In genomic region chr15:89088607-89089247, GRCm38 (mm10) we compare ENCODE assay signal across 7 mouse cellular contexts. TPM values are rescaled to one million over a fixed set of nuclear protein-coding genes. Genes with fewer than 3 reads are reported as not detected.
DNase-seq lines count a peak whose midpoint lies in the region; ATAC-seq lines count a peak whose summit lies in the region.

TSS of gene Selenoo (plus strand) at chr15:89089084.

- peak; percentile 90 for ATAC-seq in granulocyte monocyte progenitor cell, adult 5-6 weeks (replicated peaks; ENCODE audit: poor library complexity, severe bottlenecking)
- peak; percentile 94 for ATAC-seq in midbrain, embryonic 13.5 days

- peaks cover 27% of the 10 kb centered on the region for H3K4me1 ChIP-seq in embryonic facial prominence, embryonic 10.5 days
- H3K4me1 ChIP-seq in limb, embryonic 10.5 days = peaks cover 26% of the 10 kb centered on the region
- H3K4me1 ChIP-seq in midbrain, embryonic 13.5 days (replicated peaks) = peaks cover 29% of the 10 kb centered on the region

- no peaks in the 10 kb centered on the region for H3K27me3 ChIP-seq in embryonic facial prominence, embryonic 10.5 days (replicated peaks; ENCODE audit: low read depth, poor library complexity, severe bottlenecking)
- H3K27me3 ChIP-seq in limb, embryonic 10.5 days (ENCODE audit: low read depth, poor library complexity, severe bottlenecking) = no peaks in the 10 kb centered on the region
- H3K27me3 ChIP-seq in midbrain, embryonic 13.5 days = no peaks in the 10 kb centered on the region

- peak; percentile 95 for DNase-seq in adrenal gland, postnatal 10 days
- DNase-seq in embryonic facial prominence, embryonic 10.5 days (ENCODE audit: low spot score) = peak; percentile 92
- peak; percentile 92 for DNase-seq in kidney, adult 11 months
- peak; percentile 92 for DNase-seq in limb, embryonic 10.5 days (ENCODE audit: low spot score)
- DNase-seq in spleen, adult 12 weeks (ENCODE audit: low spot score) = peak; percentile 75

- peak within 1 kb of the TSS; percentile 97 for H3K9ac ChIP-seq in midbrain, embryonic 13.5 days (replicated peaks)

- peak within 1 kb of the TSS; percentile 90 for H3K4me2 ChIP-seq in midbrain, embryonic 13.5 days (replicated peaks)

- WGBS in embryonic facial prominence, embryonic 10.5 days = 2% methylated on average over 38 of the region's 38 CpGs
- 3% methylated on average over 38 of the region's 38 CpGs for WGBS in limb, embryonic 10.5 days
- WGBS in midbrain, embryonic 13.5 days = 3% methylated on average over 29 of the region's 38 CpGs

- peaks cover 53% of the 10 kb centered on the region for H3K36me3 ChIP-seq in embryonic facial prominence, embryonic 10.5 days (replicated peaks)
- H3K36me3 ChIP-seq in limb, embryonic 10.5 days = peaks cover 54% of the 10 kb centered on the region
- peaks cover 52% of the 10 kb centered on the region for H3K36me3 ChIP-seq in midbrain, embryonic 13.5 days

- H3K27ac ChIP-seq in embryonic facial prominence, embryonic 10.5 days (replicated peaks) = peak within 1 kb of the TSS; percentile 90
- H3K27ac ChIP-seq in limb, embryonic 10.5 days = peak within 1 kb of the TSS; percentile 89
- peak within 1 kb of the TSS; percentile 86 for H3K27ac ChIP-seq in midbrain, embryonic 13.5 days

- no peaks in the 10 kb centered on the region for H3K9me3 ChIP-seq in embryonic facial prominence, embryonic 10.5 days
- H3K9me3 ChIP-seq in limb, embryonic 10.5 days (replicated peaks) = no peaks in the 10 kb centered on the region
- no peaks in the 10 kb centered on the region for H3K9me3 ChIP-seq in midbrain, embryonic 13.5 days

- peak within 1 kb of the TSS; percentile 98 for H3K4me3 ChIP-seq in embryonic facial prominence, embryonic 10.5 days
- H3K4me3 ChIP-seq in limb, embryonic 10.5 days = peak within 1 kb of the TSS; percentile 92
- H3K4me3 ChIP-seq in midbrain, embryonic 13.5 days (replicated peaks) = peak within 1 kb of the TSS; percentile 84

RNA-seq across cellular contexts. Expression of gene Selenoo, which starts in this region (rescaled TPM):
- total RNA-seq in adrenal gland, postnatal 10 days (2021) = 10 to 100 TPM; 29.8 to 29.9 TPM
- 12.9 and 13.0 TPM in 2 replicates for polyA plus RNA-seq in embryonic facial prominence, embryonic 10.5 days (2016; fragmentation: Nextera tagmentation; extraction: Ambion mirVana)
- total RNA-seq in granulocyte monocyte progenitor cell, adult 5-6 weeks (2014; fragmentation: Nextera tagmentation) = 11.6 and 21.8 TPM in 2 replicates
- total RNA-seq in granulocyte monocyte progenitor cell, adult 5-6 weeks (2017) = 13.6 and 16.2 TPM in 2 replicates
- polyA plus RNA-seq in limb, embryonic 10.5 days (2016; fragmentation: Nextera tagmentation; extraction: Ambion mirVana) = 10.6 and 13.9 TPM in 2 replicates
- 20.2 and 23.9 TPM in 2 replicates for polyA plus RNA-seq in midbrain, embryonic 13.5 days (2015; fragmentation: Nextera tagmentation; extraction: Ambion mirVana)

Comparison
In these comparisons a context has a peak if more than half of its experiments do, and no peak if none do; other contexts are left out.
1. Peak in every context shown above with its lines: DNase-seq, ATAC-seq, H3K4me3 ChIP-seq and H3K27ac ChIP-seq.